Mouse (Mus musculus) hindbrain, embryonic 15.5 days (tissue): ENCODE results near the gene Urb1. TPM values are rescaled to one million over a fixed set of nuclear protein-coding genes. Genes with fewer than 3 reads are reported as not detected.

ENCODE experiments used
- ATAC-seq: fragments of 200-750 bp; cut with Nextera tagmentation; 2 replicates; pipeline ENCODE4 v1.8.0; 2017; ENCODE audit warnings: low read depth, moderate number of reproducible peaks, moderate TSS enrichment; ENCODE audit not compliant: low FRiP score
- H3K27ac ChIP-seq: fragments of 300-500 bp; sonication (generic); replicated peaks from 2 replicates; pipeline ENCODE4 v1.5.1; 2015; ENCODE audit warnings: mild to moderate bottlenecking, inconsistent platforms
- H3K27me3 ChIP-seq: fragments of 300-500 bp; sonication (generic); 2 replicates; pipeline ENCODE4 v1.6.1; 2015; ENCODE audit warnings: control low read depth, inconsistent platforms
- H3K36me3 ChIP-seq: fragments of 300-500 bp; sonication (generic); 2 replicates; pipeline ENCODE4 v1.6.1; 2015; ENCODE audit warnings: control low read depth, inconsistent platforms
- H3K4me1 ChIP-seq: fragments of 300-500 bp; sonication (generic); replicated peaks from 2 replicates; pipeline ENCODE4 v1.6.1; 2015; ENCODE audit warnings: control low read depth, inconsistent platforms
- H3K4me2 ChIP-seq: fragments of 300-500 bp; sonication (generic); 2 replicates; pipeline ENCODE4 v1.6.1; 2015; ENCODE audit warnings: moderate library complexity, mild to moderate bottlenecking, inconsistent platforms
- H3K4me3 ChIP-seq: fragments of 300-500 bp; sonication (generic); 2 replicates; pipeline ENCODE4 v1.5.1; 2015; ENCODE audit warnings: mild to moderate bottlenecking, inconsistent platforms
- H3K9ac ChIP-seq: fragments of 300-500 bp; sonication (generic); 2 replicates; pipeline ENCODE4 v1.6.1; 2015; ENCODE audit warnings: inconsistent platforms
- H3K9me3 ChIP-seq: fragments of 300-500 bp; sonication (generic); 2 replicates; pipeline ENCODE4 v1.6.1; 2016; ENCODE audit warnings: control low read depth, inconsistent platforms
- WGBS: fragments of 180-500 bp; shearing (Covaris S2); methylation state at CpG from one replicate; pipeline ENCODE4 v1.1.7; 2015; 5-methylcytosine and 5-hydroxymethylcytosine counted together
- polyA plus RNA-seq: library from polyadenylated mRNA; unstranded; fragments of >200 nt; fragmentation: Nextera tagmentation; extraction: Ambion mirVana; gene quantifications from 2 replicates; pipeline ENCODE4 v1.2.1, GENCODE M21; 2015

Urb1 gene
- polyA plus RNA-seq, 1 experiment from 2014 or later, result 9.3 TPM

DNA sequence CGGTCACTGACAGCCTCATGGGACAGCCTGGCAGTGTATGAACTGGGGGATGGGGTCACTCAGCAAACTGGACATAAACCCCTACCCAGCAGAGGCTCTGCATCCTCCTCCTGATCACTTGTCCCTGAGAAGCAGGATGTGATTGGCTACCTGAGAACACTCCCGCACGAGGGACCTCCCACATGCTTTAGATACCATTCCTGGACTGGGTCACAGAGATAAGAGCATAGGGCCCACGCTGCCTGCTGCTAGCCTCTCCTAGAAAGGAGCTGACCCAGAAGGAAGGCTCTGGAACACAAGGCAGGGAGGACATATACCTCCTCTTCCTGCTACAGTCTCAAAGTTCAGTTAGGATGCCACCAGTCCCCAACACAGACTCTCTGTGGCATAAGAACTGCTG, 49.7 kb downstream of the Urb1 start:
- no peaks in the 10 kb centered on the region for H3K9me3 ChIP-seq
- H3K27ac ChIP-seq, result no peak overlapping the region
- peaks cover 36% of the 10 kb centered on the region for H3K36me3 ChIP-seq
- 91% methylated on average over 4 of the region's 4 CpGs for WGBS
- no peaks in the 10 kb centered on the region for H3K4me1 ChIP-seq
- H3K4me3 ChIP-seq, result no peak overlapping the region
- no peak overlapping the region for H3K9ac ChIP-seq
- no peak overlapping the region for H3K4me2 ChIP-seq
- H3K27me3 ChIP-seq, result no peaks in the 10 kb centered on the region
- ATAC-seq, result no peak

DNA sequence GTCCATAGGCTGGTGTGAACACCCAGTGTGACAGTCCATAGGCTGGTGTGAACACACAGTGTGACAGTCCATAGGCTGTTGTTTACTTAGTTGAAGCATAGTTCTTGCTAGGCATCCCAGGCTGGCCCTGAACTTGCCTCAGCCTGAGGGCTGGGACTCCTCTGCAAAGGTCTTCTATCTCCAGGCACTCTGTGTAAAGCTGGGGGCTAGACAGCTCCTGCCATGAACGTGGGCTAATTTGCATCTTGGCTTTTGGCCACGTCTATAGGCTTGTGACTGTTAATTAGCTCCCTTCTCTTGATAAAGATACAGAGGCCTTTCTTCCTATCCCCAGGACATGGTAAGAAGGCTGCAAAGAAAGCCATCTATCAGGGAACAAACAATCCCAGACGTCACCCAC, 50.9 kb downstream of the Urb1 start:
- peaks cover 35% of the 10 kb centered on the region for H3K36me3 ChIP-seq
- WGBS, result 26% methylated on average over 3 of the region's 3 CpGs
- no peaks in the 10 kb centered on the region for H3K27me3 ChIP-seq
- no peak overlapping the region for H3K27ac ChIP-seq
- H3K4me3 ChIP-seq, result no peak overlapping the region
- H3K4me2 ChIP-seq, result no peak overlapping the region
- no peak overlapping the region for H3K9ac ChIP-seq
- no peaks in the 10 kb centered on the region for H3K4me1 ChIP-seq
- H3K9me3 ChIP-seq, result no peaks in the 10 kb centered on the region
- no peak for ATAC-seq

DNA sequence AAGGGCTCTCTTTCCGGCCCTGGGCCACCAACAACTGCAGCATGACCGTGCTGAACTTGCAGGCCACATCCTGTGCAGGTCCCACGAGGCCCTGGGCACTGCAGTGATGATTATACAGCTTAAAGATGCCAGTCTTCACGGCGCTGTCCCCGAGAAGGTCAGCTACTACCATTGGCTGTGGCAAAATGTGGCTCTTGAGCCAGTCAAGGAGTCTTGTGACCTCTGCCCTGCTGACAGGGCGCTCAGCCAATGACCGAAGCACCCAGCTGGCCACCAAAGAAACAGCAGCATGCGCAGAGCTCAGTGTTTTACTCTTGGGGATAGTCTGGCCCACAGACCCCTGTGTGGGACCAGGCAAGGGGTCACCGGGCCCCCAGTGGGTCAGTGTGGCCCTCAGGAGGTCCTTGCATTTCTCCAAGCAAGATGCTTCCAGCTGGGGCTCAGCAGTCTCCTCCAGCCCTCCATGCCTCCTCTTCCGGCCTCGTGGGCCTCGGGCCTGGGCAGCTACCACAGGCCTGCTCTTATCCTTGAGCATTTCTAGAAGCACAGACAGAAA, 56.7 kb downstream of the Urb1 start:
- H3K36me3 ChIP-seq, result peaks cover 43% of the 10 kb centered on the region
- H3K9ac ChIP-seq, result no peak overlapping the region
- no peaks in the 10 kb centered on the region for H3K4me1 ChIP-seq
- H3K27me3 ChIP-seq, result no peaks in the 10 kb centered on the region
- no peak overlapping the region for H3K4me3 ChIP-seq
- no peaks in the 10 kb centered on the region for H3K9me3 ChIP-seq
- no peak overlapping the region for H3K27ac ChIP-seq
- WGBS, result 90% methylated on average over 13 of the region's 13 CpGs
- ATAC-seq, result no peak
- no peak overlapping the region for H3K4me2 ChIP-seq

DNA sequence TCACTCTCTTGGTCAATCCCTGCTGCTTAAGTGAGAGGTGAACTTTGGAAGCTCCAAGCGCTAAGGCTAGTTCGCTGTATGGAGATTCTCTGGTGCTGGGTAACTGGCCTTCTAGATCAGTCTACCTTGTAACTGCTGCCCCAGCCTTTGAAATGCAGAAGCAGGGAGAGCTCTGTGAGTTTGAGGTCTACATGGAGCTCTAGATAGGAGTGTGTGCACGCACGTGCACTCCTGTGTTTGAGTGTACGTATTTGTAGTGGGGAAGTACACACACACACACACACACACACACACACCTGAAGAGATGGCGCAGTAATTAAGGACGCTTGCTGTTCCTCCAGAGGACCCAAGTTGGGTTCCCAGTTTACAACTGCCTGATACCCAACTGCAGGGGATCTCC, 62.0 kb downstream of the Urb1 start:
- no peak overlapping the region for H3K9ac ChIP-seq
- peaks cover 18% of the 10 kb centered on the region; the same call in 1 of the 2 replicates for H3K36me3 ChIP-seq
- no peaks in the 10 kb centered on the region for H3K4me1 ChIP-seq
- no peaks in the 10 kb centered on the region for H3K27me3 ChIP-seq
- 92% methylated on average over 7 of the region's 7 CpGs for WGBS
- H3K9me3 ChIP-seq, result no peaks in the 10 kb centered on the region
- no peak overlapping the region for H3K4me2 ChIP-seq
- H3K27ac ChIP-seq, result no peak overlapping the region
- no peak for ATAC-seq
- H3K4me3 ChIP-seq, result no peak overlapping the region

DNA sequence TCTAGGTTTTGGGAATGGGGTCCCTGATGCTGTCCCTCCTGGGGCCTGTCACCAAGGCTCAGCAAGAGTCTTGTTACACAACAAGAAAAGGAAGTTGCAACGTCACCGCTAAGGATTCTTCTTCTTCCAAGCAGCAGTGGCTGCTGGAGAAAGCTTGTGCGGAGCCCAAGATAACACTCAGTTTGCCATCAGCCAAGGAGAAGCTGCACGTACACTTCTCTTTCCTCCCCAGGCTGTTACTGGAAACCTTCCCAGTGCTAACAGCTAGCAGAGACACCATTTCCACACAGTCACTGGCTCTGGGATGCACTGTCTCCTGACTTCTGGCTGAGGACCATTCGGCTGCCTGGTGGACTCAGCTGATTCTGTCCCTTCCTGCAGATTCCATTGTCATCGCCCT, 63.1 kb downstream of the Urb1 start:
- Histone ChIP-seq H3K27ac (no peak overlapping the region), H3K36me3 (peaks cover 11% of the 10 kb centered on the region; the same call in 1 of the 2 replicates), H3K9ac (no peak overlapping the region), H3K27me3 (no peaks in the 10 kb centered on the region), H3K4me3 (no peak overlapping the region), H3K9me3 (no peaks in the 10 kb centered on the region), H3K4me1 (0 out of 2 replicates have a peak, but pooled peaks cover 4% of the 10 kb centered on the region), H3K4me2 (no peak overlapping the region)
- ATAC-seq, result no peak
- WGBS, result 89% methylated on average over 6 of the region's 6 CpGs

DNA sequence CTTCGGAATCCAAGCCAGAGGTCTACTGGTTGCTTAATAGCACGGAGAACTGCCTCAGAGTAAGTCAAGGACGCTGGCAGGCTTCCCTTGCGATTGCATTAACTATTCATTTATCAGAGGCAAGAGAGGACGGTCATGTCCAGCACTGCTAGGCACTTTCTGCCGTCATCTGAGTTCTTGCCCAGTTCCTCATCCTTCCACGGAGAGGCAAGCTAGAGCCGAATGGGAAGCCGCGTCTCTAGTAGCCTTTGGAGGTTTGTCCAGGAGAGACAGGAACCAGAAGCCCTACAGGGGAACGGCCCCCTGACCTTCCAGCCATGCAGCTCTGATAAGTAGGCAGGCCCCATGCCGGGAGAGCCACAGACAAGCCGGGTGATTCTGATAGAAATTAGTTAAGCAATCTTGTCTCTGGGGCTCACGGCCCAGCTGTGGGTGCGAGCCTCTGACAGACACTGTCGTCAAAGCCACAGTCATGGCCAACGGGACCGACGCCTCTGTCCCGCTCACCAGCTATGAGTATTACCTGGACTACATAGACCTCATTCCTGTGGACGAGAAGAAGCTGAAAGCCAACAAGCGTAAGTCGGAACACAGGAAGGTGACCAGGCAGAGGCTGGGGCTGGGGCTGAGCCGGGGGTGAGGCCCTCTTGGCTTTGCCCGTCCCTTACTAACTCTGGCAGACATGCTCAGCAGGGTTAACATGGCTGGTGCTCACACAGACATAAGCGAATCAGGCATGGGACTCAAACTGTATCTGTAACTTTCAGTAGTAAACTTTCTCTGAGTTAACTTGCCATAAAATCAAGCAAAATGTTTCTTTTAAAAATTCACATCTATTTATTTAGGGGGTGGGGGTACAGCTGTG, 71.9 kb downstream of the Urb1 start, which contains the start of gene Mrap:
Gene Mrap (plus strand): TSS at position 116 of the 865 bp plus-strand sequence.
- no peaks in the 10 kb centered on the region for H3K9me3 ChIP-seq
- no peak within 1 kb of the TSS for H3K27ac ChIP-seq
- no peak within 1 kb of the TSS for H3K4me2 ChIP-seq
- 0 out of 2 replicates have a peak, but pooled peaks cover 11% of the 10 kb centered on the region for H3K4me1 ChIP-seq
- H3K9ac ChIP-seq, result no peak within 1 kb of the TSS
- no peaks in the 10 kb centered on the region for H3K27me3 ChIP-seq
- no peak within 1 kb of the TSS for H3K4me3 ChIP-seq
- WGBS, result 89% methylated on average over 26 of the region's 26 CpGs
- no peaks in the 10 kb centered on the region for H3K36me3 ChIP-seq
- ATAC-seq, result no peak

DNA sequence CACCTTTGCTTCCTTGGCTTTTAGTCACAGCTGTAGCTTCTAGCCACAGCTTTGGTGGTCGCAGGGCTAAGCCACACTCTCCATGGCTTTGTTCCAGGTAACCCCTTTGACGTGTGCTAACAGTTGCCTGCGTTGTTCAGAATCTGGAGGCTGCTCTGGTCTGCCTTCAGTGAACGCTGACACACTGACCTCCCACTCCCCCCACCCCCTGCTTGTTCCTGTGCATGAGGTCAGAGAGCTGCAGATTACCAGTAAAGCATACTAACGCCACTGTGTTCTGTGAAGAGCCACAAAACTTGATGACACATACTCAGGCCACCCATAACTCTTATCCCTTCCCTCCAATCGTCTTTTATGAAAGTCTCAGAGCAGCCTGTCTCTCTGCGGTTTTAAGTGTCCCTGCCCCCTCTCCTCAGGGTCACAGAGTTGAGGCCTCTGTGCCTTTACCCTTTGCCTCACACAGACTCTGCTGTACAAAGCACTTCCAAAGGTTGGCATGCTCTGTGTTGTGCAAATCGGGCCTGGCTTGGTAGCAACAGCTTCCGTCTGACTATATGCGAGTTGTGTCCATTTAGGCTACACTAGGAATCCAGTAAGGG, 73.4 kb downstream of the Urb1 start:
- Histone ChIP-seq H3K4me2 (no peak overlapping the region), H3K4me1 (0 out of 2 replicates have a peak, but pooled peaks cover 3% of the 10 kb centered on the region), H3K36me3 (no peaks in the 10 kb centered on the region), H3K4me3 (no peak overlapping the region), H3K9me3 (no peaks in the 10 kb centered on the region), H3K27me3 (no peaks in the 10 kb centered on the region), H3K9ac (no peak overlapping the region), H3K27ac (no peak overlapping the region)
- WGBS, result 75% methylated on average over 10 of the region's 10 CpGs
- no peak for ATAC-seq

DNA sequence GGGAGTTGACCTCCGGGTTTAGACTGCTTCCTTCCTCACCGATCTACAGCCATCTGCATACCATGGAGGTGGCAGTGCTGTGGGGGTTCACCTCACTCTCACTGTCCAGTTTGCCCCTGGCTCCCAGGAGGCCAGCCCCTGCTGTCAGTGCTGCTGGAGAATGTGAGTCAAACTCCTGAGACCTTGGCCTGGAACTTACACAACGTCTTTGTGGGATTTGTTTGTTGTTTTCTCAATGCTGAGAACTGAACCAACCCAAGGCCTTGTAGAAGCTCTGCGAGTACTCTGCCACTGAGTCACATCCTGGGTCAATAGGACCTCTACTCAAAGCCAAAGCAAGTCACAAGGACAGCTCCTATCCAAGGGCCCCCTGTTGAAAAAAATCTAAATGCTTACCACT, 74.6 kb downstream of the Urb1 start:
- no peak for ATAC-seq
- no peaks in the 10 kb centered on the region for H3K27me3 ChIP-seq
- H3K9ac ChIP-seq, result no peak overlapping the region
- no peaks in the 10 kb centered on the region for H3K36me3 ChIP-seq
- no peaks in the 10 kb centered on the region for H3K9me3 ChIP-seq
- H3K4me1 ChIP-seq, result no peaks in the 10 kb centered on the region
- H3K4me2 ChIP-seq, result no peak overlapping the region
- 80% methylated on average over 4 of the region's 4 CpGs for WGBS
- no peak overlapping the region for H3K4me3 ChIP-seq
- H3K27ac ChIP-seq, result no peak overlapping the region

DNA sequence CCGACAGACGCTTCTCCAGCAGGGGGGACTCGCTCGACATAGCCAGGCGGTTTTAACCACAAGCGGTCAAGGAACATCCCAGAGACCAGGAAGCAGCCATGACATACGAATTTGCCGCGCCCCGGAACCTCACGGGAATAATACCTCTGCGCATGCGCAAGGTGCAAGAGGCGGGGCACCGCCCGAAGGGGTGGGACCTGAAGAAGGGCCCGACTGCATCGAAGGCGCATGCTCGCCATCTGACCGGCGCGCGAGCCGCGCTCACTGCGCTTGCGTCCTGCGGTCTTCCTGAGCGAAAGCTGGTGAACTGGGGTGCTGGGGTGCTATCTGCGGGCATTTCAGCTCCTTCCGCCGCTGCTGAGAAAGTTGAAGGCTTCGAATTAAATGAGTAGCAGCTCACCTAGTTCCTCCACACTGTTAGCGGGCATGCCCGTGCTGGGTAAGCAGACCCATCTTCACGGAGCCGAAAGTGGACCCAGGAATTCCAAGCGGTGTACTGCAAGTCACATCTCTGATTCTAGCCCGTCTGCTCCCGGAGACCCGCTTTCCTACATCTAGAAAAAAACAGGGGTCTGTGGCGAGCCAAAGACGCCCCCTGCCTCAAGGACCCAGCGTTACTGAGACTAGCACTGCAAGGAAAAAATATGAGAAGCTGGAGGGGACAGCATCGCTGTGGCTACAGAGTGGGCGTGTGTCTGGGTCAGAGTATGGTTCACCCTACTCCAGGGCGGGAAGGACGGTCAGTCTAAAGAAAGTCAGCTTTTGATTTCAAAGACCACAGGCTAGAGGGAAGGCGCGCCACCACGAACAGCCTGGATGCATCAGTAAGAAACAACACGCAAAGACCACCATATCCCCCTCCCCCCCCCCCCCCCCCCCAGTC, 82.7 kb downstream of the Urb1 start, which contains the start of gene Mis18a:
Gene Mis18a (minus strand): TSS at position 172 of the 883 bp plus-strand sequence.
- no peaks in the 10 kb centered on the region for H3K9me3 ChIP-seq
- peak within 1 kb of the TSS; percentile 74 for H3K9ac ChIP-seq
- ATAC-seq, result peak; percentile 97
- peaks cover 14% of the 10 kb centered on the region for H3K4me1 ChIP-seq
- H3K4me3 ChIP-seq, result peak within 1 kb of the TSS; percentile 61
- under 1% methylated on average over 53 of the region's 53 CpGs for WGBS
- peak within 1 kb of the TSS; percentile 69 for H3K27ac ChIP-seq
- H3K36me3 ChIP-seq, result no peaks in the 10 kb centered on the region
- H3K27me3 ChIP-seq, result no peaks in the 10 kb centered on the region
- H3K4me2 ChIP-seq, result peak within 1 kb of the TSS; percentile 99

DNA sequence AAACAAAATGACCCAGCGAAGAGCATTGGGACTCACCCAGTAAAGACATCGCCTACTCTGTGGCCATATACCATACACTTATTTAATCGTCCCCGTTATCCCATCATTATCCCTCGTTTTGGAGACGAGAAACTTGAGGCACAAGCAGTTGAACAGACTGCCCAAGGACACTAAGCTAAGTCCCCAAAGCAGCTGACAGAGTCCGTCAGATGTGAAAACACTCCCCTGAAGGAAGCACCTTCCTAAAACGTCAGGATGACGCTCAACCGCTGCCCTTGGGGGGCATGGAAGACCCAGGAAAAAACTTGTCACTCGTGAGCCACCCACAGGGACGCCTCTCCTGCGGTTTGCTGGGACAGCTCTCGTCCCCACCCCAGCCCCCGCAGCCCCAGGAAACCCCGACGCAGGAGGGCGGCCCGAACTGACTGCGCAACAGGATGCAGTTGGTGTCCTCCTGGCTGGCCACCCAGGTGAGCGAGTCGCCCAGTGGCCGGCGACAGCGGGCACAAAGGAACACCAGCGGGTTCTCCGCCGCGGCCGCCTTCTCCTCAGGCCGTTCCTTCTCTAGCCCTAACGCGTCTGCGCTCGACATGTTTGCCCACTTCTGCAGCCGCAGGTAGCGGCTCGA, 83.5 kb downstream of the Urb1 start:
- peak; percentile 57; the same call in 1 of the 2 replicates for ATAC-seq
- H3K4me3 ChIP-seq, result peak overlapping the region; percentile 61
- WGBS, result 7% methylated on average over 38 of the region's 38 CpGs
- no peak overlapping the region for H3K27ac ChIP-seq
- peak overlapping the region; percentile 99 for H3K4me2 ChIP-seq
- H3K27me3 ChIP-seq, result no peaks in the 10 kb centered on the region
- peaks cover 14% of the 10 kb centered on the region for H3K4me1 ChIP-seq
- no peaks in the 10 kb centered on the region for H3K9me3 ChIP-seq
- H3K36me3 ChIP-seq, result no peaks in the 10 kb centered on the region
- H3K9ac ChIP-seq, result peak overlapping the region; percentile 54

DNA sequence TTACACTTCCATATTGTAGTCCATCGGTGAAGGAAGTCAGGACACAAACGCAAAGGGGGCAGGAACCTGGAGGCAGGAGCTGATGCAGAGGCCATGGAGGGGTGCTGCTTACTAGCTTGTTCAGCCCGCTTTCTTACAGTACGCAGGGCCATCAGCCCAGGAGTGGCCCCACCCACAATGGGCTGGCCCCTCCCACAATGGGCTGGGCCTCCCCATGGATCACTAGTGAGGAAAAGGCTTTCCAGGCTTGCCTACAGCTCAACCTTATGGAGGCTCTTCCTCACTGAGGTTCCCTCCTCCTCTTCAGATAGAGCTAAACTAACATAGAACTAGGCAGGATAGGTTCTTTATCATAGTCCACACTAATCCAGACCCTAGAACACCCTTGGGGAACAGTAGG, 86.2 kb downstream of the Urb1 start:
- Histone ChIP-seq H3K4me1 (peaks cover 14% of the 10 kb centered on the region), H3K9me3 (no peaks in the 10 kb centered on the region), H3K4me2 (no peak overlapping the region), H3K27ac (no peak overlapping the region), H3K9ac (no peak overlapping the region), H3K36me3 (peaks cover 5% of the 10 kb centered on the region; the same call in 1 of the 2 replicates), H3K4me3 (no peak overlapping the region), H3K27me3 (no peaks in the 10 kb centered on the region)
- ATAC-seq, result no peak
- WGBS, result 100% methylated on average over 4 of the region's 4 CpGs
